Mouse (Mus musculus): ENCODE measurements around the gene Hagh. TPM values are rescaled to one million over a fixed set of nuclear protein-coding genes. Genes with fewer than 3 reads are reported as not detected.

Hagh gene
- polyA plus RNA-seq, 1 experiment from 2014 or later = 86.9 TPM

DNA sequence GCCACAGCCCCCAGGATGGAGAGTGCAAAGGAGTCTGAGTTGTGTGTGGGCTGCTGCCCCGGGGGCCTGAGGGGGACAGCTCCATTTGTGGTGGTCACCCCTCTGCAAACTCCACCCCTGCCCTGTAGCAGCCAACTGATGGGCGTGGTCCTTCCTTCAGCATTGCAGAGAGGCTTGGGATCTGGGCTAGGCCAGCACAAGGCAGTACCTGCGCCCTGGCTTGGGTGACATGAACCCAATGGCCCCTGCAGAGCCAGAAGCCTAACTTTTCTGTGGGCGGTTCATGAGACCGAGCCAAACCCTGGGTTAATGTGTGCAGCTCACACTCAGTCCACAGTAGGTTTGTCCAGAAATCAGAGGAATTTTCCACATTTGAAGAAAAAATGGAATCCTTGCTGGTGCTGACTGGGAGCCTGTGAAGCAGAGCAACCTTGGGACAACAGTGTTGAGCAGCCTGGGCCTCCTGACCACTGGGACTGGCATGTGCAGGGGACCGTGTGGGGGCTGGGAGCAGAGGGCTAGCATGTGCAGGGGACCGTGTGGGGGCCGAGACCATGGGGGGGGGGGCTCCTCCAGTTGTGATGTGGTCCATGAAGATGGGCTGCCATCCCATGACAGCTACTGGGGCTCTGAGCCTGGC lies 18.0 kb downstream of the Hagh start:
- Histone ChIP-seq H3K27ac (ENCODE audit: low read depth, low read length) (no peak overlapping the region), H3K4me2 (ENCODE audit: low read length) (no peak overlapping the region), H3K9ac (ENCODE audit: low read depth, low read length) (no peak overlapping the region), H3K4me3 (ENCODE audit: low read length) (no peak overlapping the region), H3K9me3 (ENCODE audit: control insufficient read depth, low read length) (no peaks in the 10 kb centered on the region), H3K27me3 (replicated peaks; ENCODE audit: control insufficient read depth, insufficient read depth, low read length) (no peaks in the 10 kb centered on the region), H3K4me1 (ENCODE audit: control insufficient read depth, insufficient read depth, low read depth, low read length) (no peaks in the 10 kb centered on the region), H3K36me3 (ENCODE audit: control insufficient read depth, insufficient read depth, low read length) (peaks cover 22% of the 10 kb centered on the region)
- ATAC-seq = no peak
- WGBS = 87% methylated on average over 8 of the region's 8 CpGs

DNA sequence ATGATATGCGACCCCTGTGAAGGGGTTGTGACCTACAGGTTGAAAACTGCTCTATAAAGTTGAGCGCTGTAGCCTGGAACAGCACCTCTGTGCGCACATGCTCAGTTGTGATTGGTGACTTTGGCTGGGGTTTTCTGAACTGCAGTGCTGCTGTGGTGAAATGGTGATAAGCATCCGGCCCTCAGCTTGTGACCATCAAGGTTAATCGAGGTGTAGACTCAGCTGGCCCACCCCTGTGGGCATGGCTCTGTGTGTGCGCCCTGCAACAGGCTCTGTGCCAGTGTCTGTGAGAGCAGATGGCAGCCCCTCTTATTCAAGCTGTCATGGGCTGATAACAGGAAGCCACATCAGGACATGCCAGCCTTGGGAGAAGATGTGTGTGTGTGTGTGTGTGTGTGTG lies 19.0 kb downstream of the Hagh start:
- ATAC-seq = no peak
- Histone ChIP-seq H3K9me3 (ENCODE audit: control insufficient read depth, low read length) (no peaks in the 10 kb centered on the region), H3K4me2 (ENCODE audit: low read length) (no peak overlapping the region), H3K36me3 (ENCODE audit: control insufficient read depth, insufficient read depth, low read length) (peaks cover 23% of the 10 kb centered on the region), H3K27ac (ENCODE audit: low read depth, low read length) (no peak overlapping the region), H3K4me3 (ENCODE audit: low read length) (no peak overlapping the region), H3K9ac (ENCODE audit: low read depth, low read length) (no peak overlapping the region), H3K4me1 (ENCODE audit: control insufficient read depth, insufficient read depth, low read depth, low read length) (no peaks in the 10 kb centered on the region), H3K27me3 (replicated peaks; ENCODE audit: control insufficient read depth, insufficient read depth, low read length) (no peaks in the 10 kb centered on the region)
- WGBS = 81% methylated on average over 6 of the region's 6 CpGs

DNA sequence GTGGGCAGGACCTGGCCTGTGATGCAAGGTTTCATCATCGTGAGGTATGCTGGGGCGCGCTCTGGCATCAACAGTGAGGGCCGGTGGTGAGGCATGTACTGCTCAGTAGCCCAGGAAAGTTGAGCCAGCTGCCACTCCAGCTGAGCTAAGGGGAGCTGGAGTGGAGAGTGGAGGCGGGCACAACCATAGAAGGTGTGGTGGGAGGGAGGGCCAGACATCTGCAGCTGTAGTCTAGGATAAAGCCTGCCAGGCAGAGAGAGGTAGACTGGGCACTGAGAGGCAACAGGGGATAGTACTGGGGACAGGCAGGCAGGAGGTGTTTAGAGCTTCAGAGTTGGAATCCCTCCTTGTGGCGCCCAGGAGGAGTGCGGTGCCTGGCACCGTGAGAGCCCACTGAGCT lies 20.1 kb downstream of the Hagh start:
- ATAC-seq = no peak
- WGBS = 94% methylated on average over 8 of the region's 8 CpGs
- no peaks in the 10 kb centered on the region for H3K9me3 ChIP-seq (ENCODE audit: control insufficient read depth, low read length)
- no peaks in the 10 kb centered on the region for H3K27me3 ChIP-seq (replicated peaks; ENCODE audit: control insufficient read depth, insufficient read depth, low read length)
- no peak overlapping the region for H3K4me3 ChIP-seq (ENCODE audit: low read length)
- H3K4me1 ChIP-seq (ENCODE audit: control insufficient read depth, insufficient read depth, low read depth, low read length) = no peaks in the 10 kb centered on the region
- H3K36me3 ChIP-seq (ENCODE audit: control insufficient read depth, insufficient read depth, low read length) = peaks cover 25% of the 10 kb centered on the region
- no peak overlapping the region for H3K9ac ChIP-seq (ENCODE audit: low read depth, low read length)
- H3K4me2 ChIP-seq (ENCODE audit: low read length) = no peak overlapping the region
- no peak overlapping the region for H3K27ac ChIP-seq (ENCODE audit: low read depth, low read length)

DNA sequence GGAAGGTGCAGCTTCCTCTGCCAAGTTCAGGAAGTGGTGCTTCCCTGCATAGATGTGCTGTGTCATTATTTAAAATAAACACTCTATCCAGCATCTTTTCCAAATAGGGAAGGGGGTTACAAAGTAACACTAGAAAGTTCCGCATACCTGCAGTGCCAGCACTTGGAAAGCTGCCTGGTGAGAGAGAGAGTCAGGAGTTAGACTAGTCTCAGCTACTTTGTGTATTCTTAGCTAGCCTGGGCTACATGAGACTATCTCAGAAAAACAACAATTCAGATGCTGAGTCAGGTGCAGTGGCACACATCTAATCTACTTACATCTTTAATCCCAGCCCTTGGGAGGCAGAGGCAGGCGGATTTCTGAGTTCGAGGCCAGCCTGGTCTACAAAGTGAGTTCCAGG lies 21.8 kb downstream of the Hagh start:
- Histone ChIP-seq H3K9ac (ENCODE audit: low read depth, low read length) (no peak overlapping the region), H3K4me1 (ENCODE audit: control insufficient read depth, insufficient read depth, low read depth, low read length) (no peaks in the 10 kb centered on the region), H3K4me2 (ENCODE audit: low read length) (no peak overlapping the region), H3K27me3 (replicated peaks; ENCODE audit: control insufficient read depth, insufficient read depth, low read length) (no peaks in the 10 kb centered on the region), H3K36me3 (ENCODE audit: control insufficient read depth, insufficient read depth, low read length) (peaks cover 25% of the 10 kb centered on the region), H3K4me3 (ENCODE audit: low read length) (no peak overlapping the region), H3K9me3 (ENCODE audit: control insufficient read depth, low read length) (no peaks in the 10 kb centered on the region), H3K27ac (ENCODE audit: low read depth, low read length) (no peak overlapping the region)
- WGBS = 95% methylated on average over 3 of the region's 3 CpGs
- ATAC-seq = no peak

DNA sequence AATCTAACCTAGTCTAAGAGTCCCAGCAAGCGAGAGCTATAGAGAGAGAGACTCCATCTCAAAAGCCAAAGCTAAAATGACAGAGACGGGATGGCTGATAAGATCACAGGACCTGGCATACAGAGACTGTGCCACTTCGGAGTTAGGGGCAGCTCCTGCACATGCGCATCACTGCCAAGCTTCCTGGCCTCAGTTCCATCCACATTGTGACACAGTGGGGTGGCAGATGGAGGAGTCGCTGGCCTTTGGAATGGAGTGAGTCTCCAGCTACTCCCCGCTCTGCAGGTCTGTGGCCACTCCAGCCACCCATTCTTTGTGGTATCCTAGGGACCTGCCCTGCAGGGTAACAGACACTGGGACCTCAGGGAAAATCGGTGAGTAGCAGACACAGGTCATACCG lies 25.8 kb downstream of the Hagh start, which contains the start of gene Igfals:
Gene Igfals (plus strand): TSS at position 222 of the 400 bp plus-strand sequence.
- Histone ChIP-seq H3K27ac (ENCODE audit: low read depth, low read length) (no peak within 1 kb of the TSS), H3K4me2 (ENCODE audit: low read length) (no peak within 1 kb of the TSS), H3K9ac (ENCODE audit: low read depth, low read length) (no peak within 1 kb of the TSS), H3K9me3 (ENCODE audit: control insufficient read depth, low read length) (no peaks in the 10 kb centered on the region), H3K4me3 (ENCODE audit: low read length) (no peak within 1 kb of the TSS), H3K36me3 (ENCODE audit: control insufficient read depth, insufficient read depth, low read length) (peaks cover 20% of the 10 kb centered on the region), H3K27me3 (replicated peaks; ENCODE audit: control insufficient read depth, insufficient read depth, low read length) (no peaks in the 10 kb centered on the region), H3K4me1 (ENCODE audit: control insufficient read depth, insufficient read depth, low read depth, low read length) (no peaks in the 10 kb centered on the region)
- ATAC-seq = no peak
- 90% methylated on average over 8 of the region's 8 CpGs for WGBS

DNA sequence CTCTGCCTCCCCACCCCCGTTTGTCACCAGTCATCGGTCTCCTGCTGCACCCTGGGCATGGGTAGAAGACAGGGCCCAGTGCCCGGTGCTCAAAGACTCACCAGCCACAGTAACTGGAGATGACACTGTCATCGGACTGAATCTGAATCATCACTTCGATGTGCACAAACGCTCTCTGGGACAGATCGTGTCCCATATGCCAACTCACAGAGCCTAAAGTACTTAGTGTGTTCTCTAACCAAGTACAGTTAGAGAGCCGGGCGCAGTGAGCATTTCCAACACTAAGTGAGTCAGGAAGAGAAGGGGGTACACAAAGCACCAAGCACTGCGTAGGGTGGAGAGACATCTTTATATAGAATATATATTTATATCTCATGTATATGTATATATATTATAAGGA lies 28.0 kb downstream of the Hagh start:
- ATAC-seq = no peak
- Histone ChIP-seq H3K9ac (ENCODE audit: low read depth, low read length) (no peak overlapping the region), H3K27ac (ENCODE audit: low read depth, low read length) (no peak overlapping the region), H3K4me1 (ENCODE audit: control insufficient read depth, insufficient read depth, low read depth, low read length) (no peaks in the 10 kb centered on the region), H3K36me3 (ENCODE audit: control insufficient read depth, insufficient read depth, low read length) (peaks cover 12% of the 10 kb centered on the region), H3K9me3 (ENCODE audit: control insufficient read depth, low read length) (no peaks in the 10 kb centered on the region), H3K4me2 (ENCODE audit: low read length) (no peak overlapping the region), H3K4me3 (ENCODE audit: low read length) (no peak overlapping the region), H3K27me3 (replicated peaks; ENCODE audit: control insufficient read depth, insufficient read depth, low read length) (no peaks in the 10 kb centered on the region)
- WGBS = 96% methylated on average over 10 of the region's 10 CpGs

DNA sequence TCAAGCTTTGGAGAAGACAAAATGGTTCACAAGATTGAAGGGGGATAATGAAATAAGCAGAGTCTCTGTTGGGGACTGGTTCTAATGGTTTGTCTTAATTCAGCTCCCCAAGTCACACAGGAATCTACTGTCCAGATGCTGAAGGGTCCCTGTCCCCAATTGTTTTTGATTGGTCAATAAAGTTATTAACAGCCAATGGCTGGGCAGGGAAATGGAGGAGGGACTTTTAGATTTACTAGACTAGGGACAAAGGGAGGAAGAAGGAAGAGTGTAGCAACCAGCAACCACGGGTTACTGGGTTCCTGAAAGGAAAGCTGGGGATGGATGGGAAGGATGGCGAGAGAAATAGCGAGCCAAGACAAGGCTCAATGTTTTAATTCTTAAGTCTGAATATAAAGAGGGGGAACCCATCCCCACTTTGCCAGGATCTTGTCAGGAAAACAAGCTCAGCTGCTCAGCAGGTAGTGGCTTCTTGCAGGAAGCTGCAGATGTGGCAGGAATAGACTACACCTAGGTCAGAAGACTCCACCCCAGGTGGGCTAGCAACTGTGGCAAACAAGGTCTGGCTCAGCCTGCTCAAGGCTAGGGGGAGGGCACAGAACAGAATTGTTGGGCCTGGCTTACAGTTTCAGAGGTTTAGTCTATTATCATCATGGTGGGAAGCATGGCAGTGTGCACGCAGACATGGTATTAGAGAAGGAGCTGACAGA lies 33.9 kb downstream of the Hagh start:
- no peak for ATAC-seq
- H3K9me3 ChIP-seq (ENCODE audit: control insufficient read depth, low read length) = no peaks in the 10 kb centered on the region
- no peak overlapping the region for H3K9ac ChIP-seq (ENCODE audit: low read depth, low read length)
- no peak overlapping the region for H3K4me2 ChIP-seq (ENCODE audit: low read length)
- WGBS = 44% methylated on average over 4 of the region's 4 CpGs
- H3K27ac ChIP-seq (ENCODE audit: low read depth, low read length) = no peak overlapping the region
- H3K27me3 ChIP-seq (replicated peaks; ENCODE audit: control insufficient read depth, insufficient read depth, low read length) = no peaks in the 10 kb centered on the region
- no peak overlapping the region for H3K4me3 ChIP-seq (ENCODE audit: low read length)
- no peaks in the 10 kb centered on the region for H3K36me3 ChIP-seq (ENCODE audit: control insufficient read depth, insufficient read depth, low read length)
- no peaks in the 10 kb centered on the region for H3K4me1 ChIP-seq (ENCODE audit: control insufficient read depth, insufficient read depth, low read depth, low read length)

DNA sequence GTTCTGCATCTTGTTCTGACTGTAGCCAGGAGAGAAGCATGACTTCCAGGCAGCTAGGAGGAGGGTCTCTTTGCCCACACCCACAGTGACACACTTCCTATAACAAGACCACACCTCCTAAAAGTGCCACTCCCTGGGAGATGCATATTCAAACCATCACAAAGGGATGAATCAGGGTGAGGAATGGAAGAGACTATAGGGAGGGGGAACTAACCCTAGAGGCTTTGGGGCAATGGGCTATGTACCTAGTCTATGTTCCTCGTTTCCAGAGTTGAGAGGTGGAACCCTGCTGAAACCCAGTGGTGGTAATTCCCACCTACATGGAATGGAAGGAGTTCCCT lies 34.4 kb downstream of the Hagh start:
- H3K9me3 ChIP-seq (ENCODE audit: control insufficient read depth, low read length) = no peaks in the 10 kb centered on the region
- no peak overlapping the region for H3K4me3 ChIP-seq (ENCODE audit: low read length)
- WGBS = 53% methylated on average over 1 of the region's 1 CpGs
- no peak overlapping the region for H3K9ac ChIP-seq (ENCODE audit: low read depth, low read length)
- H3K36me3 ChIP-seq (ENCODE audit: control insufficient read depth, insufficient read depth, low read length) = no peaks in the 10 kb centered on the region
- ATAC-seq = no peak
- no peaks in the 10 kb centered on the region for H3K27me3 ChIP-seq (replicated peaks; ENCODE audit: control insufficient read depth, insufficient read depth, low read length)
- H3K27ac ChIP-seq (ENCODE audit: low read depth, low read length) = no peak overlapping the region
- no peaks in the 10 kb centered on the region for H3K4me1 ChIP-seq (ENCODE audit: control insufficient read depth, insufficient read depth, low read depth, low read length)
- no peak overlapping the region for H3K4me2 ChIP-seq (ENCODE audit: low read length)

DNA sequence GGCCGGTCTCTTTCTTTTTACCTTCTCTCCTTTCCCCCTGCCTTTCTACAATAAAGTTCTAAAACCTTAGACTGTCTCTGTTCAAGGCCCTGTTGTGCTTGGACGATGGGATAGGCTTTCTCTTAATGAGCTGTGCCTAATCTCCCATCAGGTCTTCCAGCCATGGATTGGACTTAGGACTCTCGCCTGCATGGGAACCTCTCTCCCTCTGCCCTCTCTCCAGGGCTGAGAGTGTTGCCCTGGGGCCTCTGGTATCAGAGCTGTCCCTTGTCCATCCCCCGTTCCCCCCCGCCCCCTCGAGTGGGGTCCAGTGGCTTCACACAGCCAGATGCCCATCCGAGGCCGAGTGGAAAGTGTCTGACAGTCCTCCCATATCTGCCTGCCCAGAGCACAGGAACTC lies 35.0 kb downstream of the Hagh start:
- no peak overlapping the region for H3K4me3 ChIP-seq (ENCODE audit: low read length)
- WGBS = 79% methylated on average over 8 of the region's 8 CpGs

More for the DNA sequence above, 35.0 kb downstream of the Hagh start:
- no peaks in the 10 kb centered on the region for H3K36me3 ChIP-seq (ENCODE audit: control insufficient read depth, insufficient read depth, low read length)
- H3K4me1 ChIP-seq (ENCODE audit: control insufficient read depth, insufficient read depth, low read depth, low read length) = no peaks in the 10 kb centered on the region
- H3K9ac ChIP-seq (ENCODE audit: low read depth, low read length) = no peak overlapping the region
- no peak overlapping the region for H3K4me2 ChIP-seq (ENCODE audit: low read length)
- no peak for ATAC-seq
- H3K27ac ChIP-seq (ENCODE audit: low read depth, low read length) = no peak overlapping the region
- H3K27me3 ChIP-seq (replicated peaks; ENCODE audit: control insufficient read depth, insufficient read depth, low read length) = no peaks in the 10 kb centered on the region
- no peaks in the 10 kb centered on the region for H3K9me3 ChIP-seq (ENCODE audit: control insufficient read depth, low read length)

Data from hindbrain, embryonic 16.5 days (tissue).